Mouse (Mus musculus): ENCODE measurements around the gene Cmtm2a. TPM values are rescaled to one million over a fixed set of nuclear protein-coding genes. Genes with fewer than 3 reads are reported as not detected.

Gene Cmtm2a
- polyA plus RNA-seq, 1 experiment from 2014 or later = not detected

GRCm38 (mm10) chr8:104242038-104242644, 50.8 kb downstream of the Cmtm2a start:
- Histone ChIP-seq H3K9me3 (replicated peaks; ENCODE audit: control insufficient read depth, low read length, poor library complexity, severe bottlenecking) (no peaks in the 10 kb centered on the region), H3K4me2 (ENCODE audit: low read length) (no peak overlapping the region), H3K9ac (ENCODE audit: low read depth, low read length) (no peak overlapping the region), H3K27ac (ENCODE audit: low read length) (no peak overlapping the region), H3K27me3 (ENCODE audit: control insufficient read depth, insufficient read depth, low read depth, low read length) (no peaks in the 10 kb centered on the region), H3K36me3 (ENCODE audit: control insufficient read depth, insufficient read depth, low read length) (peaks cover 41% of the 10 kb centered on the region), H3K4me1 (ENCODE audit: control insufficient read depth, insufficient read depth, low read length) (peaks cover 6% of the 10 kb centered on the region; the same call in 1 of the 2 replicates), H3K4me3 (ENCODE audit: low read depth, low read length) (no peak overlapping the region)
- no peak for ATAC-seq
- 78% methylated on average over 12 of the region's 12 CpGs for WGBS

- Histone ChIP-seq H3K36me3 (ENCODE audit: control insufficient read depth, insufficient read depth, low read length) (peaks cover 47% of the 10 kb centered on the region), H3K27me3 (ENCODE audit: control insufficient read depth, insufficient read depth, low read depth, low read length) (no peaks in the 10 kb centered on the region), H3K4me1 (ENCODE audit: control insufficient read depth, insufficient read depth, low read length) (no peaks in the 10 kb centered on the region), H3K9me3 (replicated peaks; ENCODE audit: control insufficient read depth, low read length, poor library complexity, severe bottlenecking) (no peaks in the 10 kb centered on the region), H3K4me3 (ENCODE audit: low read depth, low read length) (no peak overlapping the region), H3K9ac (ENCODE audit: low read depth, low read length) (no peak overlapping the region), H3K27ac (ENCODE audit: low read length) (no peak overlapping the region), H3K4me2 (ENCODE audit: low read length) (no peak overlapping the region)
- WGBS = 89% methylated on average over 10 of the region's 10 CpGs
- ATAC-seq = no peak
These were observed 53.5 kb downstream of the Cmtm2a start for GRCm38 (mm10) chr8:104239418-104239861.

- Histone ChIP-seq H3K4me3 (ENCODE audit: low read depth, low read length) (no peak overlapping the region), H3K27ac (ENCODE audit: low read length) (no peak overlapping the region), H3K4me2 (ENCODE audit: low read length) (no peak overlapping the region), H3K9me3 (replicated peaks; ENCODE audit: control insufficient read depth, low read length, poor library complexity, severe bottlenecking) (no peaks in the 10 kb centered on the region), H3K36me3 (ENCODE audit: control insufficient read depth, insufficient read depth, low read length) (peaks cover 65% of the 10 kb centered on the region), H3K27me3 (ENCODE audit: control insufficient read depth, insufficient read depth, low read depth, low read length) (no peaks in the 10 kb centered on the region), H3K4me1 (ENCODE audit: control insufficient read depth, insufficient read depth, low read length) (no peaks in the 10 kb centered on the region), H3K9ac (ENCODE audit: low read depth, low read length) (no peak overlapping the region)
- peak; percentile 36; the same call in 1 of the 2 replicates for ATAC-seq
- 37% methylated on average over 6 of the region's 6 CpGs for WGBS
These were observed 58.4 kb downstream of the Cmtm2a start for GRCm38 (mm10) chr8:104234573-104234972.

- H3K4me3 ChIP-seq (ENCODE audit: low read depth, low read length) = no peak overlapping the region
- H3K9ac ChIP-seq (ENCODE audit: low read depth, low read length) = no peak overlapping the region
- no peaks in the 10 kb centered on the region for H3K27me3 ChIP-seq (ENCODE audit: control insufficient read depth, insufficient read depth, low read depth, low read length)
- H3K4me1 ChIP-seq (ENCODE audit: control insufficient read depth, insufficient read depth, low read length) = no peaks in the 10 kb centered on the region
- H3K4me2 ChIP-seq (ENCODE audit: low read length) = no peak overlapping the region
- no peak for ATAC-seq
- H3K36me3 ChIP-seq (ENCODE audit: control insufficient read depth, insufficient read depth, low read length) = peaks cover 64% of the 10 kb centered on the region
- WGBS = 97% methylated on average over 5 of the region's 5 CpGs
- H3K27ac ChIP-seq (ENCODE audit: low read length) = no peak overlapping the region
- H3K9me3 ChIP-seq (replicated peaks; ENCODE audit: control insufficient read depth, low read length, poor library complexity, severe bottlenecking) = no peaks in the 10 kb centered on the region
These were observed 60.1 kb downstream of the Cmtm2a start for GRCm38 (mm10) chr8:104232919-104233318.

- 96% methylated on average over 4 of the region's 4 CpGs for WGBS
- Histone ChIP-seq H3K4me2 (ENCODE audit: low read length) (no peak overlapping the region), H3K4me1 (ENCODE audit: control insufficient read depth, insufficient read depth, low read length) (no peaks in the 10 kb centered on the region), H3K36me3 (ENCODE audit: control insufficient read depth, insufficient read depth, low read length) (peaks cover 66% of the 10 kb centered on the region), H3K9ac (ENCODE audit: low read depth, low read length) (no peak overlapping the region), H3K4me3 (ENCODE audit: low read depth, low read length) (no peak overlapping the region), H3K27me3 (ENCODE audit: control insufficient read depth, insufficient read depth, low read depth, low read length) (no peaks in the 10 kb centered on the region), H3K9me3 (replicated peaks; ENCODE audit: control insufficient read depth, low read length, poor library complexity, severe bottlenecking) (no peaks in the 10 kb centered on the region), H3K27ac (ENCODE audit: low read length) (no peak overlapping the region)
- ATAC-seq = no peak
These were observed 60.9 kb downstream of the Cmtm2a start for GRCm38 (mm10) chr8:104232039-104232438.

Other genes with a start within 250 kb of the Cmtm2a start
- gene Cdh5, start 191.6 kb downstream of the Cmtm2a start, polyA plus RNA-seq (2015; fragmentation: Nextera tagmentation; extraction: Ambion mirVana) = 9.5 and 11.4 TPM in 2 replicates
- 5.6 and 7.6 TPM in 2 replicates for gene Bean1, start 122.7 kb downstream of the Cmtm2a start, polyA plus RNA-seq (2015; fragmentation: Nextera tagmentation; extraction: Ambion mirVana)
- 46.3 and 51.5 TPM in 2 replicates for gene Tk2, start 44.6 kb downstream of the Cmtm2a start, polyA plus RNA-seq (2015; fragmentation: Nextera tagmentation; extraction: Ambion mirVana)
- 34.7 and 37.1 TPM in 2 replicates for gene Cklf, start 42.3 kb downstream of the Cmtm2a start, polyA plus RNA-seq (2015; fragmentation: Nextera tagmentation; extraction: Ambion mirVana)
- gene Gm45711, start 16.9 kb upstream of the Cmtm2a start, polyA plus RNA-seq (2015; fragmentation: Nextera tagmentation; extraction: Ambion mirVana) = not detected in 2 replicates
- gene Cmtm1, start 17.0 kb upstream of the Cmtm2a start, polyA plus RNA-seq (2015; fragmentation: Nextera tagmentation; extraction: Ambion mirVana) = not detected in 2 replicates
- gene Gm11020, start 28.4 kb upstream of the Cmtm2a start, polyA plus RNA-seq (2015; fragmentation: Nextera tagmentation; extraction: Ambion mirVana) = not detected in 2 replicates
- gene Cmtm2b, start 29.0 kb upstream of the Cmtm2a start, polyA plus RNA-seq (2015; fragmentation: Nextera tagmentation; extraction: Ambion mirVana) = not detected in 2 replicates
- gene Cmtm3, start 46.2 kb upstream of the Cmtm2a start, polyA plus RNA-seq (2015; fragmentation: Nextera tagmentation; extraction: Ambion mirVana) = 33.7 and 37.0 TPM in 2 replicates
- 2.7 TPM in 2 replicates for gene Cmtm4, start 102.6 kb upstream of the Cmtm2a start, polyA plus RNA-seq (2015; fragmentation: Nextera tagmentation; extraction: Ambion mirVana)
- gene Dync1li2, start 149.9 kb upstream of the Cmtm2a start, polyA plus RNA-seq (2015; fragmentation: Nextera tagmentation; extraction: Ambion mirVana) = 114 and 136 TPM in 2 replicates
- gene Terb1, start 216.7 kb upstream of the Cmtm2a start, polyA plus RNA-seq (2015; fragmentation: Nextera tagmentation; extraction: Ambion mirVana) = 0.70 and 0.81 TPM in 2 replicates
- gene Nae1, start 241.5 kb upstream of the Cmtm2a start, polyA plus RNA-seq (2015; fragmentation: Nextera tagmentation; extraction: Ambion mirVana) = 106 and 110 TPM in 2 replicates
- gene Car7, start 241.5 kb upstream of the Cmtm2a start, polyA plus RNA-seq (2015; fragmentation: Nextera tagmentation; extraction: Ambion mirVana) = 3.5 and 4.6 TPM in 2 replicates